Comparison of ENCODE assay signal across 8 mouse cellular contexts in the genomic region with DNA sequence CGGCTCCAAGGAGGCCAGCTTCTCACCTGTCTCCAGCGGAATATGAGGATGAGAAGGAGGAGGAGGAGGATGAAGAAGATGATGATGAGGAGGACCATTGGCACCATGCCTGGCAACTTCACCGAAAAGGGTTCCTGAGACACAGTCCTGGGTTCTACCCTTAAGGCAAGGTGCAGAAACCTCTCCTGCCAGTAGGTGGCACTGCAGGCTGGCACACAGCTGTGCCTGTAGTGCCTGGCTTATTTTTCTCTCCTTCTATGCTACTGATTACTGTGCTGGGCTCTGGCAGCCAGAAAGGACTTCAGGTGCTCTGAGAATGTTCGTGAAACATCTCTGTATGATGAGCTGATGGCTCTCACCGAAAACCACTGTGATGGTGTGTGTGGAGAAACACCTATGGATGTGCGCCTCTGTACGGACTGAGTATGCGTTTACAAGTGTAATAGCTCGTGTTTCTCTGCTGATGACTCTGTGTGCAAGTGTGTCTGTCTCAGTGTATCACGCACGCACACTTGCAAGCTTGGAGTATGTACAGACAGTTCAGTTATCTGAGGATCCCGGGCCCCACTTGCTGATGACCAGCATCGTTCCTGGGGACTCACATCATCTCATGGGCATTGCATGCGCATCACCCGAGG. TPM values are rescaled to one million over a fixed set of nuclear protein-coding genes. Genes with fewer than 3 reads are reported as not detected.
A peak's percentile ranks its signal among the peaks of the same experiment; 100 is the strongest.
DNase-seq lines count a peak whose midpoint lies in the region; ATAC-seq and TF ChIP-seq lines count a peak whose summit lies in the region.

No protein-coding gene starts in this region.

- no peak overlapping the region for H3K4me2 ChIP-seq in forebrain, postnatal 0 days (ENCODE audit: low read depth)
- H3K4me2 ChIP-seq in hindbrain, embryonic 14.5 days (replicated peaks): no peak overlapping the region

- H3K27ac ChIP-seq in forebrain, postnatal 0 days (ENCODE audit: low read depth, low read length): no peak overlapping the region
- H3K27ac ChIP-seq in hindbrain, embryonic 14.5 days: no peak overlapping the region

- no peaks in the 10 kb centered on the region for H3K36me3 ChIP-seq in forebrain, postnatal 0 days (ENCODE audit: insufficient read depth)
- no peaks in the 10 kb centered on the region for H3K36me3 ChIP-seq in hindbrain, embryonic 14.5 days (replicated peaks; ENCODE audit: control insufficient read depth, insufficient read depth)

- H3K4me3 ChIP-seq in forebrain, postnatal 0 days (ENCODE audit: low read depth, low read length): no peak overlapping the region
- no peak overlapping the region for H3K4me3 ChIP-seq in hindbrain, embryonic 14.5 days (replicated peaks; ENCODE audit: low read length)

- TF ChIP-seq CTCF in forebrain, postnatal 0 days (IDR thresholded peaks at IDR 0.05; ENCODE audit: low read depth): peak; percentile 98

- peak; percentile 85 for ATAC-seq in forebrain, postnatal 0 days
- ATAC-seq in hindbrain, embryonic 14.5 days (ENCODE audit: low FRiP score): peak; percentile 85; the same call in 1 of the 2 replicates

- no peaks in the 10 kb centered on the region for H3K27me3 ChIP-seq in forebrain, postnatal 0 days (ENCODE audit: insufficient read depth, low read length)
- no peaks in the 10 kb centered on the region for H3K27me3 ChIP-seq in hindbrain, embryonic 14.5 days (ENCODE audit: control insufficient read depth, insufficient read depth, low read length)

- H3K4me1 ChIP-seq in forebrain, postnatal 0 days (ENCODE audit: insufficient read depth): 0 out of 2 replicates have a peak, but pooled peaks cover 5% of the 10 kb centered on the region
- 0 out of 2 replicates have a peak, but pooled peaks cover 5% of the 10 kb centered on the region for H3K4me1 ChIP-seq in hindbrain, embryonic 14.5 days (replicated peaks; ENCODE audit: control insufficient read depth, insufficient read depth, low read length)

- H3K9ac ChIP-seq in forebrain, postnatal 0 days: no peak overlapping the region
- H3K9ac ChIP-seq in hindbrain, embryonic 14.5 days: no peak overlapping the region

- H3K9me3 ChIP-seq in forebrain, postnatal 0 days (ENCODE audit: low read length): no peaks in the 10 kb centered on the region
- no peaks in the 10 kb centered on the region for H3K9me3 ChIP-seq in hindbrain, embryonic 14.5 days (ENCODE audit: control insufficient read depth, low read length)

- DNase-seq in R1 (ENCODE audit: low read depth, low spot score): peak; percentile 56
- DNase-seq in cerebellum, adult 18-20 months: peak; percentile 71 to 80
- DNase-seq in forebrain, postnatal 0 days: peak; percentile 79
- DNase-seq in hindbrain, embryonic 14.5 days (ENCODE audit: low spot score): peak; percentile 86
- peak; percentile 40 for DNase-seq in left cerebral cortex, adult 11 months (ENCODE audit: low spot score)
- DNase-seq in lung, postnatal 25 days (ENCODE audit: low spot score): peak; percentile 45
- peak; percentile 70 for DNase-seq in right cerebral cortex, postnatal 25 days
- DNase-seq in urinary bladder, postnatal 4 days (ENCODE audit: low spot score in 2 of 2): peak; percentile 56 to 82

- 68% methylated on average over 15 of the region's 15 CpGs for WGBS in forebrain, postnatal 0 days
- WGBS in hindbrain, embryonic 14.5 days: 72% methylated on average over 15 of the region's 15 CpGs

RNA-seq across cellular contexts. Expression of a gene that starts 13.5 kb away (rescaled TPM):
- total RNA-seq in forebrain, postnatal 0 days (2014; rRNA removed): 3.6 and 6.3 TPM in 2 replicates
- 4.2 and 4.6 TPM in 2 replicates for polyA plus RNA-seq in forebrain, postnatal 0 days (2015; fragmentation: Nextera tagmentation; extraction: Ambion mirVana)
- polyA plus RNA-seq in hindbrain, embryonic 14.5 days (2014; fragmentation: Nextera tagmentation; extraction: Ambion mirVana): 6.8 and 8.2 TPM in 2 replicates

RNA-seq across cellular contexts. Expression of a gene that starts 18.5 kb away (rescaled TPM):
- 2.4 and 3.4 TPM in 2 replicates for total RNA-seq in forebrain, postnatal 0 days (2014; rRNA removed)
- polyA plus RNA-seq in forebrain, postnatal 0 days (2015; fragmentation: Nextera tagmentation; extraction: Ambion mirVana): 0.26 and 0.33 TPM in 2 replicates
- polyA plus RNA-seq in hindbrain, embryonic 14.5 days (2014; fragmentation: Nextera tagmentation; extraction: Ambion mirVana): 0.17 TPM in 1 of 2 replicates, not detected in the other

RNA-seq across cellular contexts. Expression of a gene that starts 36.8 kb away (rescaled TPM):
- 57.1 and 58.5 TPM in 2 replicates for total RNA-seq in forebrain, postnatal 0 days (2014; rRNA removed)
- polyA plus RNA-seq in forebrain, postnatal 0 days (2015; fragmentation: Nextera tagmentation; extraction: Ambion mirVana): 45.5 and 78.1 TPM in 2 replicates
- 34.0 and 52.6 TPM in 2 replicates for polyA plus RNA-seq in hindbrain, embryonic 14.5 days (2014; fragmentation: Nextera tagmentation; extraction: Ambion mirVana)

RNA-seq across cellular contexts. Expression of a gene that starts 42.3 kb away (rescaled TPM):
- total RNA-seq in forebrain, postnatal 0 days (2014; rRNA removed): 83.7 and 92.6 TPM in 2 replicates
- 24.8 and 28.2 TPM in 2 replicates for polyA plus RNA-seq in forebrain, postnatal 0 days (2015; fragmentation: Nextera tagmentation; extraction: Ambion mirVana)
- polyA plus RNA-seq in hindbrain, embryonic 14.5 days (2014; fragmentation: Nextera tagmentation; extraction: Ambion mirVana): 32.9 and 33.6 TPM in 2 replicates
